Mouse (Mus musculus): ENCODE results near the gene Slc39a11. TPM values are rescaled to one million over a fixed set of nuclear protein-coding genes. Genes with fewer than 3 reads are reported as not detected.

The Slc39a11 gene
- polyA plus RNA-seq, 1 experiment from 2014 or later = 41.6 TPM

GRCm38 (mm10) chr11:113321601-113322000 is 328.3 kb downstream of the Slc39a11 start:
- no peak overlapping the region for H3K27ac ChIP-seq (ENCODE audit: low read length)
- WGBS = 90% methylated on average over 3 of the region's 3 CpGs

DNA sequence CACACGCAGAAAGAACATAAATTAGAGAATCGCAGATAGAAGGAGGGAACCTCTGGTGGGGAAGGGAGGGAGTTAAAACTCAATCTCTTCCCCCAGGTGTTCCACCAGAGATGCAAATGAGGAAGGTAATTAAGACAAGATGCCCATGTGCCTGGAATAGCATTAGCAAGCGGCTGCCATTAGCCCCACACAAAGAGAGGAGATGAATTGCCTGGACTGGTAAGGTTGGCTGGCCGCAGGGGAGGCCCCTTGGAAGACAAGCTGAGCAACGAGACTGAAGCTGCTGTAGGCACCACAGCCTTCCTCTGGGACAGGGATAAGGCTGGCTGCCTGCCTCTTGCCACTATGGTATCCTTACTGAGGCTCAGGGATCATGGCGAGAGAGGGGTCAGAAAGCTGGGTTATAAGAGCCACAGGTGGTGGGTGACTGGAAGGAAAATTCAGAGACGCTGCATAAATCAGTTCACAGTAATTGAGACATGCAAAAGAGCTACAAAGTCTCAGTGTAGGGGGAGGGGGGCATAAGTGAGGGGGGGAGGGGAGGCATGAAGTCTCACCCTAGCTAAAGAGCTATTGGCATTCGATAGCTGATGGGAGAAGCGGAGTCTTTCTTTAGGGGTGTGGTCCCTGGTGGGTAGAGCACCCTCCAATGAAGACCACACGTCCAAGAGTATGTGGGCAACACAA is 340.5 kb downstream of the Slc39a11 start:
- Histone ChIP-seq H3K9me3 (ENCODE audit: control insufficient read depth, low read length) (peaks cover 4% of the 10 kb centered on the region; the same call in 1 of the 2 replicates), H3K27ac (ENCODE audit: low read length) (peak overlapping the region; percentile 24; the same call in 1 of the 2 replicates), H3K4me3 (replicated peaks; ENCODE audit: low read length) (no peak overlapping the region), H3K27me3 (replicated peaks; ENCODE audit: control insufficient read depth, insufficient read depth, low read length) (no peaks in the 10 kb centered on the region), H3K4me2 (ENCODE audit: low read length) (no peak overlapping the region), H3K9ac (replicated peaks; ENCODE audit: low read depth, low read length) (no peak overlapping the region), H3K4me1 (replicated peaks; ENCODE audit: control insufficient read depth, insufficient read depth, low read length) (peaks cover 14% of the 10 kb centered on the region), H3K36me3 (ENCODE audit: control insufficient read depth, insufficient read depth) (no peaks in the 10 kb centered on the region)
- no peak for ATAC-seq
- WGBS = 45% methylated on average over 10 of the region's 10 CpGs

More at GRCm38 (mm10) chr11:113321601-113322000, 328.3 kb downstream of the Slc39a11 start:
- H3K9me3 ChIP-seq (ENCODE audit: control insufficient read depth, low read length) = peaks cover 2% of the 10 kb centered on the region; the same call in 1 of the 2 replicates
- no peaks in the 10 kb centered on the region for H3K36me3 ChIP-seq (ENCODE audit: control insufficient read depth, insufficient read depth)
- H3K4me1 ChIP-seq (replicated peaks; ENCODE audit: control insufficient read depth, insufficient read depth, low read length) = peaks cover 4% of the 10 kb centered on the region
- no peak for ATAC-seq
- H3K4me2 ChIP-seq (ENCODE audit: low read length) = no peak overlapping the region
- H3K9ac ChIP-seq (replicated peaks; ENCODE audit: low read depth, low read length) = no peak overlapping the region
- H3K4me3 ChIP-seq (replicated peaks; ENCODE audit: low read length) = no peak overlapping the region
- no peaks in the 10 kb centered on the region for H3K27me3 ChIP-seq (replicated peaks; ENCODE audit: control insufficient read depth, insufficient read depth, low read length)

DNA sequence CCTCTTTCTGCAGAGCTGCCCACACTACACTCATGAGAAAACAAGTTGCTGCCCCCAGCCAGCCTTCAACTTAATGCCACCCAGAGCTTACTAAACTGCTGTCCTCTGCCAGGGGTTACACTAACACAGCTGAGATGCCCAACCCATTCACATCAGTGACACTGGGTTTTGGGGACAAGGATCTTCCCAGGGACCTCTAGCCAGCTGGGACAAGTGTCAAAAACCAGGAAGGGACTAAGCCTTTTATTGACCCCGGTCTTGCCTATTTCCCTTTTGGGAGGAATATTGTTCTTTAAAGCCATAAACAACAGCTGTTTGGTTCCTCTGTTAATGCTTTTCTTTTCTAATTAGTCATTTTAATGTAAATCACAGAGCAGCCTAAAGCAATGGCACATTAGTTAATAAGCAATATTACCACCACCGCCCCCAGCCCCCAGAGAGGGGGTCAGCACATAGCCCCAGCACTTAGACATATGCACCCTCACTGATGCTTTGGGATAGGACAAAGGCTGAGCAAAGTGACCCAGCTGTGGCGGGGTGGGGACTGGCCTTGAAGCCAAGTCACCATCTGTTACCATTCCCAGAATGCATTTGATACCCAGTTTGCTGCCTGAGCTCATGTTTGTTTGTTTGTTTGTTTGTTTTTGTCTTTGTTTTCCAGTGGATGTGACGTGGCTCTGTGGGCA is 341.5 kb downstream of the Slc39a11 start:
- Histone ChIP-seq H3K4me1 (replicated peaks; ENCODE audit: control insufficient read depth, insufficient read depth, low read length) (peaks cover 14% of the 10 kb centered on the region), H3K27me3 (replicated peaks; ENCODE audit: control insufficient read depth, insufficient read depth, low read length) (no peaks in the 10 kb centered on the region), H3K27ac (ENCODE audit: low read length) (peak overlapping the region; percentile 16), H3K36me3 (ENCODE audit: control insufficient read depth, insufficient read depth) (no peaks in the 10 kb centered on the region), H3K9ac (replicated peaks; ENCODE audit: low read depth, low read length) (no peak overlapping the region), H3K9me3 (ENCODE audit: control insufficient read depth, low read length) (peaks cover 4% of the 10 kb centered on the region; the same call in 1 of the 2 replicates), H3K4me3 (replicated peaks; ENCODE audit: low read length) (no peak overlapping the region), H3K4me2 (ENCODE audit: low read length) (no peak overlapping the region)
- peak; percentile 54; the same call in 1 of the 2 replicates for ATAC-seq
- 34% methylated on average over 4 of the region's 4 CpGs for WGBS

- no peak overlapping the region for H3K9ac ChIP-seq (replicated peaks; ENCODE audit: low read depth, low read length)
These were observed 346.7 kb downstream of the Slc39a11 start for GRCm38 (mm10) chr11:113303204-113303603.

GRCm38 (mm10) chr11:113299492-113299891 is 350.4 kb downstream of the Slc39a11 start:
- Histone ChIP-seq H3K4me3 (replicated peaks; ENCODE audit: low read length) (no peak overlapping the region), H3K27me3 (replicated peaks; ENCODE audit: control insufficient read depth, insufficient read depth, low read length) (no peaks in the 10 kb centered on the region), H3K36me3 (ENCODE audit: control insufficient read depth, insufficient read depth) (no peaks in the 10 kb centered on the region), H3K9ac (replicated peaks; ENCODE audit: low read depth, low read length) (no peak overlapping the region), H3K9me3 (ENCODE audit: control insufficient read depth, low read length) (no peaks in the 10 kb centered on the region), H3K27ac (ENCODE audit: low read length) (no peak overlapping the region), H3K4me2 (ENCODE audit: low read length) (no peak overlapping the region), H3K4me1 (replicated peaks; ENCODE audit: control insufficient read depth, insufficient read depth, low read length) (peaks cover 14% of the 10 kb centered on the region)
- ATAC-seq = no peak
- 31% methylated on average over 10 of the region's 10 CpGs for WGBS

More at GRCm38 (mm10) chr11:113303204-113303603, 346.7 kb downstream of the Slc39a11 start:
- H3K27me3 ChIP-seq (replicated peaks; ENCODE audit: control insufficient read depth, insufficient read depth, low read length) = no peaks in the 10 kb centered on the region
- 87% methylated on average over 5 of the region's 5 CpGs for WGBS
- no peaks in the 10 kb centered on the region for H3K36me3 ChIP-seq (ENCODE audit: control insufficient read depth, insufficient read depth)
- peaks cover 6% of the 10 kb centered on the region for H3K4me1 ChIP-seq (replicated peaks; ENCODE audit: control insufficient read depth, insufficient read depth, low read length)
- H3K27ac ChIP-seq (ENCODE audit: low read length) = no peak overlapping the region
- no peak for ATAC-seq
- H3K9me3 ChIP-seq (ENCODE audit: control insufficient read depth, low read length) = peaks cover 4% of the 10 kb centered on the region; the same call in 1 of the 2 replicates
- H3K4me2 ChIP-seq (ENCODE audit: low read length) = no peak overlapping the region
- H3K4me3 ChIP-seq (replicated peaks; ENCODE audit: low read length) = no peak overlapping the region

- H3K27me3 ChIP-seq (replicated peaks; ENCODE audit: control insufficient read depth, insufficient read depth, low read length) = no peaks in the 10 kb centered on the region
- no peak overlapping the region for H3K9ac ChIP-seq (replicated peaks; ENCODE audit: low read depth, low read length)
- H3K4me2 ChIP-seq (ENCODE audit: low read length) = no peak overlapping the region
- peaks cover 16% of the 10 kb centered on the region for H3K4me1 ChIP-seq (replicated peaks; ENCODE audit: control insufficient read depth, insufficient read depth, low read length)
- 18% methylated on average over 2 of the region's 2 CpGs for WGBS
- 0 out of 2 replicates have a peak overlapping the region, but pooled peaks have one; percentile 38 for H3K27ac ChIP-seq (ENCODE audit: low read length)
- peak; percentile 53 for ATAC-seq
- no peaks in the 10 kb centered on the region for H3K9me3 ChIP-seq (ENCODE audit: control insufficient read depth, low read length)
- H3K4me3 ChIP-seq (replicated peaks; ENCODE audit: low read length) = no peak overlapping the region
- no peaks in the 10 kb centered on the region for H3K36me3 ChIP-seq (ENCODE audit: control insufficient read depth, insufficient read depth)
These were observed 352.1 kb downstream of the Slc39a11 start for GRCm38 (mm10) chr11:113297765-113298164.

DNA sequence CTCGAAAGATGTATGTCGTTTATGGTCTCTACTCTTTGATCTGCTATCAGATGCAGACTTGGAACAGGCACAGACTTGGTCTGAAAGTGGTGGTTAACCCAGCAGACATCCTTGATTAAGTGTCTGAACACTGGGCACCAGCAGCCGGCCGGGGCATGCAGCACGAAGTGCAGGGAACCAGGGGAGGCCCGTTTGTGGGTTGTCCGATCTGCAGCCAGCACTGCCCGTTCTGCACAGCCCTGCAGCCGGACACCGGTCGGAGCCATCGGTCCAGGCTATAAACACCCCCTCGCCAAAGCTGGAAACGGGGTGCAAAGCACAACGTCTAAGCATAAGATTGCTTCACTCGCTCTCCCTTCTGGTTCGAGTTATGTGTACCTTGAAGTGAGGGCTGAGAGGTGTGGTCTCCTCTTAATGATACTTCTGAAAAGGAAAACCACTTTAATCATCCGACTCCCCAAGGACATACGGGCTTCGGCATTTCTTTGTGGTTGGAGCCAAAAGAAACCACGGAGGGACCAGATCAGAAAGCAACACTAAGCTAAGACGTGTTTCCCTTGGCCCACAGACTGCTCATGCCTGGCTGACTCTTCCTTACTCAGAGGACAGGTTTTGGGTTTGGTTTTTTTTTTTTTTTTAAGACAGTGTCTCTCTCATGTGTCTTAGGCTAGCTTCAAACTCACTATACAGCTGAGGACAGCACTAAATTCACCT is 352.8 kb downstream of the Slc39a11 start:
- Histone ChIP-seq H3K4me3 (replicated peaks; ENCODE audit: low read length) (no peak overlapping the region), H3K9me3 (ENCODE audit: control insufficient read depth, low read length) (no peaks in the 10 kb centered on the region), H3K27me3 (replicated peaks; ENCODE audit: control insufficient read depth, insufficient read depth, low read length) (no peaks in the 10 kb centered on the region), H3K4me2 (ENCODE audit: low read length) (no peak overlapping the region), H3K9ac (replicated peaks; ENCODE audit: low read depth, low read length) (no peak overlapping the region), H3K36me3 (ENCODE audit: control insufficient read depth, insufficient read depth) (no peaks in the 10 kb centered on the region), H3K27ac (ENCODE audit: low read length) (no peak overlapping the region), H3K4me1 (replicated peaks; ENCODE audit: control insufficient read depth, insufficient read depth, low read length) (peaks cover 16% of the 10 kb centered on the region)
- 91% methylated on average over 22 of the region's 22 CpGs for WGBS
- no peak for ATAC-seq

DNA sequence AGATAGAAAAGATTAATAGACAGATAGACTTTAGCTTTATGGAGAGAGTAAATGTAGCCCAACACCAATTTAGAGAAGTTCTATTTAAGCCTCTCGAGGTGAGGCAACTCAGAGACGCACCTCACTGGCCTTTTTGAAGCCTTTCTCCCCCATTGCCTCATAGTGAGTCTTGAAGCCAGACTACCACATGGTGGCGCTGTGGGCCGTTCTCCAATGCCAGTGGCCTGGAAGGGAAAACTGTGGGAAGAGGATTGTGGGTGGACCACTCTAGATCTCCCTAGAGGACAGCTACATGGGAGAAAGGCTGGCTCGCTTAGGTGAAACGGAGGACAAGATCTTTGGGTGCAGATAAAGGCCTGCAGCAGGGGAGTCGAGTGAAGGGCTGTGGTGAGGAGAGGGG is 353.7 kb downstream of the Slc39a11 start:
- H3K4me2 ChIP-seq (ENCODE audit: low read length) = no peak overlapping the region
- H3K9ac ChIP-seq (replicated peaks; ENCODE audit: low read depth, low read length) = no peak overlapping the region
- H3K9me3 ChIP-seq (ENCODE audit: control insufficient read depth, low read length) = no peaks in the 10 kb centered on the region
- H3K4me1 ChIP-seq (replicated peaks; ENCODE audit: control insufficient read depth, insufficient read depth, low read length) = peaks cover 16% of the 10 kb centered on the region
- no peaks in the 10 kb centered on the region for H3K27me3 ChIP-seq (replicated peaks; ENCODE audit: control insufficient read depth, insufficient read depth, low read length)
- ATAC-seq = peak; percentile 23; the same call in 1 of the 2 replicates
- no peak overlapping the region for H3K4me3 ChIP-seq (replicated peaks; ENCODE audit: low read length)
- WGBS = 29% methylated on average over 7 of the region's 7 CpGs
- no peak overlapping the region for H3K27ac ChIP-seq (ENCODE audit: low read length)
- no peaks in the 10 kb centered on the region for H3K36me3 ChIP-seq (ENCODE audit: control insufficient read depth, insufficient read depth)

DNA sequence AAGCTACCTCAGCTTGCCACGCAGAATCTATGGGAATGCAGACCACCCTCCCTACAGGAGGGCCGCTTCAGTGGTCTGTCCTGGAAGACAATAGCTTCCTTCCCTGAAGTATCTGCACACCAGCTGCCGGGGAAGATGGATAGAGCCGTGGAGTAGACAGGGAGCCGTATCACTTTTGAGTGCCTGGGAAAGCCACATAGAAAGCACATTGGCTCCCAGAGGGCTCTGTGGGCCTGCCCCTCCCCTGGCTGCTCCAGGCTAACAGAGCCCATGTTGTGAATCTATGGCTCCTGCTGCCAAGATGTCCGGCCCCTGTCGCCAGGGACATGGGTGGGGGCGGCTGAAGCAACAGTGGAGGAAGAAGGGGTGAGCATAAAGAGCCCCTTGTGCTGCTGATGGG is 355.4 kb downstream of the Slc39a11 start:
- peak; percentile 60 for ATAC-seq
- peaks cover 14% of the 10 kb centered on the region for H3K4me1 ChIP-seq (replicated peaks; ENCODE audit: control insufficient read depth, insufficient read depth, low read length)
- no peaks in the 10 kb centered on the region for H3K27me3 ChIP-seq (replicated peaks; ENCODE audit: control insufficient read depth, insufficient read depth, low read length)
- peak overlapping the region; percentile 33; the same call in 1 of the 2 replicates for H3K27ac ChIP-seq (ENCODE audit: low read length)
- no peak overlapping the region; the same call in 1 of the 2 replicates for H3K9ac ChIP-seq (replicated peaks; ENCODE audit: low read depth, low read length)
- WGBS = 17% methylated on average over 8 of the region's 8 CpGs
- H3K9me3 ChIP-seq (ENCODE audit: control insufficient read depth, low read length) = no peaks in the 10 kb centered on the region
- no peak overlapping the region for H3K4me3 ChIP-seq (replicated peaks; ENCODE audit: low read length)
- H3K4me2 ChIP-seq (ENCODE audit: low read length) = no peak overlapping the region
- H3K36me3 ChIP-seq (ENCODE audit: control insufficient read depth, insufficient read depth) = no peaks in the 10 kb centered on the region

All from forebrain, embryonic 16.5 days (tissue).